Mouse (Mus musculus) erythroid progenitor cell, adult 5-6 weeks (primary cell): ENCODE measurements around the gene Il5. TPM values are rescaled to one million over a fixed set of nuclear protein-coding genes. Genes with fewer than 3 reads are reported as not detected.

ENCODE experiments used
- ATAC-seq: replicated peaks from 2 replicates; pipeline ENCODE4 v1.8.0; 2016; ENCODE audit warnings: moderate number of reproducible peaks, mild to moderate bottlenecking, moderate TSS enrichment, inconsistent platforms; ENCODE audit not compliant: poor library complexity, low FRiP score, severe bottlenecking
- total RNA-seq, 2 experiments: library from RNA; stranded (forward) in 1 of 2; stranded (reverse) in 1 of 2; fragments of 150-400 nt in 1 of 2; fragments of 186-747, 209-891 nt in 1 of 2; gene quantifications; 2 replicates each; pipeline versions ENCODE4 v1.2.3 to v1.2.4; 2015 to 2017; ENCODE audit warnings: low replicate concordance in 2 of 2

The Il5 gene
- total RNA-seq (2015; ENCODE audit: low replicate concordance), result not detected in 2 replicates
- total RNA-seq (2017; ENCODE audit: low replicate concordance), result not detected in 2 replicates

DNA sequence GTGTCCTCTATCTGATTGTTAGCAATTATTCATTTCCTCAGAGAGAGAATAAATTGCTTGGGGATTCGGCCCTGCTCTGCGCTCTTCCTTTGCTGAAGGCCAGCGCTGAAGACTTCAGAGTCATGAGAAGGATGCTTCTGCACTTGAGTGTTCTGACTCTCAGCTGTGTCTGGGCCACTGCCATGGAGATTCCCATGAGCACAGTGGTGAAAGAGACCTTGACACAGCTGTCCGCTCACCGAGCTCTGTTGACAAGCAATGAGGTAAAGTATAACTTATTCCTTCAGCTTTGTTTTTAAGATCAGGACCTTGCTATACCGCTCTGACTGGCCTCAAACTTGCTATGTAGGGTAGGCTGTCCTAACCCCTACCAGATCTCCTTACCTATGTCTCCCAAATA lies at the start of gene Il5:
TSS of gene Il5 (plus strand) at position 80 of the 400 bp plus-strand sequence.
- no peak for ATAC-seq

- ATAC-seq, result no peak
Measured at GRCm38 (mm10) chr11:53671414-53671813, 49.2 kb upstream of the Il5 start.

DNA sequence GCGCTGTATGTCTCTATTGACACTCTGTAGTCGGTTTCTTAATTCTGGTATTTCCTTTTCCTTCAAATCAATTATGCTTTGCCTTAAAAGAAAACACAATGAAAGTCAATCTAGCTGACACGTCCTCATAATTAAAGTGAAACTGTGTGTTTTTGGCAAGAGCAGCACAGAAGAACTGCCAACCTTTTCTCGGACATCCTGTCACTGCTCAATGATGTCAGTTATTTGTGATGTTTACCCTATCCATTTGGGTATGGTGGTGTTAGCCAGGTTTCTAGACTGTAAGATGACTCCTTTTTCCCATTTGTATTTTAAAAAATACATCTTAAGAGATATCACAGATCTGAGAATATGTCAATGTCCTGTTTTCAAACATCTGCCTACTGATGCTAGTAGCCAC lies 40.5 kb upstream of the Il5 start:
- no peak for ATAC-seq

DNA sequence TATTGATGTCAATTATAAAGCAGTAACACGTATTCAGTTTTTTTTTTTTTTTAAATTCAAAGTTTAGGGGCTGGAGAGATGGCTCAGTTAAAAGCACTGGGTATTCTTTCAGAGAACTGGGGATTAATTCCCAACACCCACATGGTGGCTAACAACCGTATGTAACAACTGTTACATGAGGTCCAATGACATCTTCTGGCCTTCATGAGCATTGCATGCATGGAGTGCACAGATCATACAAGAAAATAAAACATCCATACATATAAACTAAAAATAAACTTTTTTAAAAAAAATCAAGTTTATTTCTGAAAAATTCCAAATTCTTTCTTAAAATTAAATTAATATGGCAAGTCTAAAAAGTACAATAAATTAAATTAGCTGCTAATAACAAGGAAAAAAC lies 38.9 kb upstream of the Il5 start:
- ATAC-seq, result no peak

GRCm38 (mm10) chr11:53682170-53682569 lies 38.4 kb upstream of the Il5 start:
- no peak for ATAC-seq

- ATAC-seq, result no peak
Measured at GRCm38 (mm10) chr11:53682994-53683530, 37.5 kb upstream of the Il5 start.

DNA sequence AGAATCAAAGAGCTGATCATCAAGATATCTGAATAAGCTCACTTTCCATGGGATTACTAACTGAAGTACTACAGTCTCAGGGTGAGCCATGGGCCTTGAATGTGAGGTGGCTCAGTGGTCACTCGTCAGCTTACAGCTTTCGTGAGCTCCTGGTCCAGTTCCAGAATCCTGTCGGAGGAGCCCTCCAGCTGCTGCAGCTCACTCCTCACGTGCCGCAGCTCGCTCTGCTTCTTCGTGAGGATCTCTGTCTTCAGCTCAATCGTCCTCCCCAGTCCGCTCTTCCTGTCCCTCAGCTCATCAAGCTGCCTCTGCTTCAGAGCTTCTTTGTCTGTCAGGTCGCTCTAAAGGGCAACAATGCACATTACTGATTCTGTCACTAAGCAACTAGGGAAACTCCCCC lies 28.6 kb upstream of the Il5 start:
- ATAC-seq, result no peak

DNA sequence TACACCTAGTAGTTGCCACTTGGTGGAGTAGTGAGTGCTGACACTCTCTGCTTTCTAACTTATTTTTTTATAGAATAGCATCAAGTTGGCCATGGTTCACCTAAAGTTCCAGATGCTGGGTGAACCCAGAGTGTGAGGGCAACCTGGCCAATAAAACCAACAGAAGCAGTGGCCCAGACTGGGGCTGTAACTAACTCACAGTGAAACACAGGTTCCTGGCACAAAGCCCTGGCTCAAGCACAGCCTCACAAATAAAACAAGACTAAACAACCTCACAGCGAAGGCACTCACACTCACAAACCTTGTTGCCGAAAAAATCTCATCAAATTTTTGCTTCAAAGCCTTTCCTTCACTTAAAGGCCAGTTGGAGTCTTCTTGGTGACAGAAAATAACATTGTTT lies 22.1 kb upstream of the Il5 start:
- no peak for ATAC-seq

DNA sequence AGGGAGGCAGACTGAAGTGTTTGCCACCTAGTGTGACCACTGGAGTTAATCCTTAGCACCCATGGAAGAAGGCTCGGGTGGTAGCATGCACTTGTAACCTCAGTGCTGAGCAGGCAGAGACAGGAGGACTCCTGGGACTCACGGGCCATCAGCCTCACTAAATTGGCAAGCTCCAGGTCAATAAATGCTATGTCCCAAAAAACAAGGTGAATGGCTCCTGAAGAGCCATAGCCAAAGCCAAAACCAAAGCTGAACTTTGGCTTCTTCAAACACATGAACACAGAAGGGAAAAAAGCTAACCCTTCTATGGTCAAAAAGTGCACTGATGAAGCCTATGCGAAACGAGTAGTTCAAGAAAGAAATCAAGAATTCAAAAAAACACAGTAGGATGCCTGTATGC lies 21.2 kb upstream of the Il5 start:
- no peak for ATAC-seq

GRCm38 (mm10) chr11:53706236-53706933 lies 14.2 kb upstream of the Il5 start:
- ATAC-seq, result peak; percentile 66

- peak; percentile 99 for ATAC-seq
Measured at GRCm38 (mm10) chr11:53706934-53707717, 13.5 kb upstream of the Il5 start, which contains the start of gene Rad50. Gene Rad50, minus strand, starts transcription at chr11:53707319.

DNA sequence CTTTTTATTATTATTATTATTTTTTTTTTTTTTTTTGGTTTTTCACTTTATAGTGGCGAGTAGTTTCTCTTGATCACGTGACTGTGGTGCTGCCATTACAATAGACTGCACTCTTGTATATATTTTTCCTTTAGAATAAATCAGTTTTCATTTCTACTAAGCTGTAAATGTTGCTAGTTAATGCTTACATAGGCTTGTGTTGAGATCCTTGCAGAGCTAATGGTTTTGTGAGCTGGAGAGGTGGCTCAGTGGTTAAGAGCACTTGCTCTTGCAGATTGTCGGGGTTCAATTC lies 12.9 kb upstream of the Il5 start:
- ATAC-seq, result peak; percentile 7; the same call in 1 of the 2 replicates

- no peak for ATAC-seq
Measured at GRCm38 (mm10) chr11:53719701-53720100, 893 bp upstream of the Il5 start.

DNA sequence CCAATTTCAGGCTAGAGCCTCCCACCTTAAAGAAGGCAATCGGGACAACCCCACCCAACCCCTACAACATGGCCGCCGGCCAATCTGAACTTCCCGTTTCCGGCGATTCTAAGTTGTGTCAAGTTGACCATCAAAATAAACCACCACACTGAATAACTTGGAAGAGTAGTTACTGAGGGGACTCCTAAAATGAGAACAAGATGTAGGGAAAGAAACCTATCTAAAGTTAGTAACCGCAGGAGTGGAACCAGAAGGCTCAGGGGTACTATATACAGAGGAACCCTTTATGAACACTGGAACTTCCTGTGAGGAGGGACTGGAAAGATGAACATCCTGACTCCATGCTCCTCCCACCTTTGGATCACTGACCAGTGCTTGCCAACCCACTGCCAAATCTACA lies 10.9 kb downstream of the Il5 start:
- ATAC-seq, result no peak

DNA sequence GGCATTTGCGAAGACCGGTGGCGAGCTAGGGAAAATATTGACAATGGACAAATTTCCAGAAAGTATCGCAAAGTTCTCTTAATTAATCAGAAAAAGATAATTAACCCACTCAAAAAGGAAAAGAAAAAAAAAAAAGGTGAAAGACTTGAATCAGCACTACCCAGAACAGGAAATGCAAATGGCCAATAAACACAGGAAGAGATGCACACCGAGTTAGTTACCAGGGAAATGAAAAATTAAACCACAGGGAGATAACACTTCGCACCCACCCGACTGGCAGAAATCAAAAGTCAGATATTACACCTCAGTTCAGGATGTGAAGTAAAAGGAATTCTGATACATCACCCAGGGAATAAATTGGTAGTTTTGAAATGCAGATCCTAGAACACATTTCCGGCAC lies 11.7 kb downstream of the Il5 start:
- no peak for ATAC-seq

GRCm38 (mm10) chr11:53733824-53734223 lies 13.2 kb downstream of the Il5 start:
- no peak for ATAC-seq

GRCm38 (mm10) chr11:53734431-53734830 lies 13.8 kb downstream of the Il5 start:
- ATAC-seq, result no peak

- ATAC-seq, result no peak
Measured at GRCm38 (mm10) chr11:53734970-53735681, 14.5 kb downstream of the Il5 start.

- ATAC-seq, result peak; percentile 83
Measured at GRCm38 (mm10) chr11:53735682-53736245, 15.2 kb downstream of the Il5 start.
